ENCODE assay signal across 31 mouse cellular contexts in the genomic region with DNA sequence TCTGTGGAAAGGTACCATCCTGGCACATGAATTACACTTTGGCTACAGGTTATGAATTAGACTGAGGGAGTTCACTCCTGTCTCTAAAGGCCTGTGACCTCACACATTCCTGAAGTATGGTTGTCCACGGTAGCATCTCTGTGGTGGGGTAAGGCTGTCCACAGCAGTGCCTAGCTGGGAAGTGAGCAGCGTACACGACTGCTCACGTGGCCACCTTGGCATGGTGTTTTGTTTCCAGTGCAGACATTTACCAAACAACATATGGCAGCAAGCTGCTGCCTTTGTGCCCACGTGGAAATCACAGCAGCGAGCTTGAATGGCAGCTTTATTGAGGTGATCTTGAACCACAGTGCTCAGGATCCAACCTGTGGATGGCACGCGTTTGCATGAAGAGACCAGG.
DNase-seq lines count a peak whose midpoint lies in the region; ATAC-seq and TF ChIP-seq lines count a peak whose summit lies in the region.
"Had no signal": no experiment of that assay in that cellular context is flagged by ENCODE, and none has a peak within 500 bp of the region (broad histone marks: within the 10 kb centered on the region; RNA-seq: fewer than 3 reads in every experiment).

No protein-coding gene starts in this region.

- no peak overlapping the region for H3K4me2 ChIP-seq in kidney, embryonic 14.5 days (replicated peaks; ENCODE audit: low read depth, low read length)
- H3K4me2 ChIP-seq in midbrain, postnatal 0 days (ENCODE audit: low read depth, low read length, poor library complexity, severe bottlenecking), result no peak overlapping the region
- no peak overlapping the region for H3K4me2 ChIP-seq in forebrain, postnatal 0 days (ENCODE audit: low read depth)
- no peak overlapping the region for H3K4me2 ChIP-seq in liver, embryonic 11.5 days
- H3K4me2 ChIP-seq: heart, embryonic 12.5 days; hindbrain, embryonic 13.5 days; kidney, embryonic 15.5 days; limb, embryonic 15.5 days; liver, embryonic 15.5 days; lung, embryonic 14.5 days; midbrain, embryonic 12.5 days; stomach, embryonic 15.5 days had no signal

- no peaks in the 10 kb centered on the region; the same call in 1 of the 2 replicates for H3K27me3 ChIP-seq in cerebellum, adult 2 months (ENCODE audit: control insufficient read depth, insufficient read depth, low read length)
- no peaks in the 10 kb centered on the region; the same call in none of the 2 replicates for H3K27me3 ChIP-seq in kidney, embryonic 14.5 days (ENCODE audit: control insufficient read depth, insufficient read depth, low read length)
- peaks cover 24% of the 10 kb centered on the region for H3K27me3 ChIP-seq in midbrain, postnatal 0 days (ENCODE audit: insufficient read depth, low read length)
- peaks cover 73% of the 10 kb centered on the region for H3K27me3 ChIP-seq in midbrain, embryonic 10.5 days (ENCODE audit: low read depth, poor library complexity, severe bottlenecking)
- H3K27me3 ChIP-seq in forebrain, postnatal 0 days (ENCODE audit: insufficient read depth, low read length), result peaks cover 12% of the 10 kb centered on the region
- H3K27me3 ChIP-seq in liver, embryonic 11.5 days (replicated peaks; ENCODE audit: control insufficient read depth, insufficient read depth, low read length), result peaks cover 5% of the 10 kb centered on the region; the same call in 1 of the 2 replicates
- H3K27me3 ChIP-seq: liver, embryonic 15.5 days; stomach, embryonic 15.5 days had no signal

- H3K4me1 ChIP-seq in cerebellum, adult 2 months (ENCODE audit: control insufficient read depth, insufficient read depth, low read length), result no peaks in the 10 kb centered on the region; the same call in 1 of the 2 replicates
- 0 out of 2 replicates have a peak, but pooled peaks cover 3% of the 10 kb centered on the region for H3K4me1 ChIP-seq in kidney, embryonic 14.5 days (ENCODE audit: control insufficient read depth, insufficient read depth, low read length)
- H3K4me1 ChIP-seq in midbrain, postnatal 0 days (ENCODE audit: insufficient read depth, low read length), result no peaks in the 10 kb centered on the region
- H3K4me1 ChIP-seq in midbrain, embryonic 10.5 days, result peaks cover 44% of the 10 kb centered on the region
- H3K4me1 ChIP-seq in forebrain, postnatal 0 days (ENCODE audit: insufficient read depth), result peaks cover 5% of the 10 kb centered on the region; the same call in 1 of the 2 replicates
- H3K4me1 ChIP-seq in liver, embryonic 11.5 days (replicated peaks; ENCODE audit: control insufficient read depth, insufficient read depth, low read length), result no peaks in the 10 kb centered on the region
- H3K4me1 ChIP-seq: heart, embryonic 12.5 days; limb, embryonic 15.5 days; liver, embryonic 15.5 days; stomach, embryonic 15.5 days had no signal

- no peak overlapping the region for H3K9ac ChIP-seq in kidney, embryonic 14.5 days (ENCODE audit: low read depth, low read length)
- no peak overlapping the region for H3K9ac ChIP-seq in midbrain, postnatal 0 days (replicated peaks; ENCODE audit: low read length, poor library complexity, severe bottlenecking)
- no peak overlapping the region for H3K9ac ChIP-seq in forebrain, postnatal 0 days
- no peak overlapping the region for H3K9ac ChIP-seq in liver, embryonic 11.5 days (ENCODE audit: low read depth, low read length)
- H3K9ac ChIP-seq: heart, embryonic 12.5 days; hindbrain, embryonic 13.5 days; kidney, embryonic 15.5 days; limb, embryonic 15.5 days; liver, embryonic 15.5 days; lung, embryonic 14.5 days; midbrain, embryonic 12.5 days; stomach, embryonic 15.5 days had no signal

- H3K9me3 ChIP-seq in kidney, embryonic 14.5 days (ENCODE audit: control insufficient read depth, low read length), result no peaks in the 10 kb centered on the region
- H3K9me3 ChIP-seq in midbrain, postnatal 0 days (ENCODE audit: low read length), result no peaks in the 10 kb centered on the region
- no peaks in the 10 kb centered on the region for H3K9me3 ChIP-seq in midbrain, embryonic 10.5 days (replicated peaks)
- H3K9me3 ChIP-seq in forebrain, postnatal 0 days (ENCODE audit: low read length), result no peaks in the 10 kb centered on the region
- no peaks in the 10 kb centered on the region for H3K9me3 ChIP-seq in liver, embryonic 11.5 days (ENCODE audit: control insufficient read depth, low read length)
- H3K9me3 ChIP-seq: G1E; hindbrain, embryonic 13.5 days; kidney, embryonic 15.5 days; limb, embryonic 10.5 days; limb, embryonic 15.5 days; liver, embryonic 15.5 days; midbrain, embryonic 12.5 days; stomach, embryonic 15.5 days had no signal

- no peak for TF ChIP-seq POLR2A in cerebellum, adult 2 months (IDR thresholded peaks at IDR 0.05; ENCODE audit: borderline replicate concordance, insufficient read depth, low read length)

- WGBS in cerebellum, adult 2 months, result 21% methylated on average over 8 of the region's 8 CpGs
- 52% methylated on average over 8 of the region's 8 CpGs for WGBS in kidney, embryonic 14.5 days
- WGBS in midbrain, postnatal 0 days, result 64% methylated on average over 8 of the region's 8 CpGs
- WGBS in midbrain, embryonic 10.5 days, result 79% methylated on average over 8 of the region's 8 CpGs
- WGBS in forebrain, postnatal 0 days, result 30% methylated on average over 8 of the region's 8 CpGs
- WGBS in liver, embryonic 11.5 days, result 78% methylated on average over 8 of the region's 8 CpGs

- 0 out of 2 replicates have a peak, but pooled peaks have one; percentile 60 for ATAC-seq in kidney, embryonic 14.5 days (ENCODE audit: low FRiP score, low TSS enrichment)
- ATAC-seq in midbrain, postnatal 0 days (ENCODE audit: low FRiP score), result no peak; the same call in 1 of the 2 replicates
- no peak for ATAC-seq in forebrain, postnatal 0 days
- no peak for ATAC-seq in liver, embryonic 11.5 days (replicated peaks; ENCODE audit: low FRiP score)
- ATAC-seq: inflammation-experienced regulatory T-cells, adult 6 months had no signal

- H3K4me3 ChIP-seq in cerebellum, adult 2 months (replicated peaks; ENCODE audit: insufficient read depth, low read depth, low read length), result no peak overlapping the region
- no peak overlapping the region for H3K4me3 ChIP-seq in kidney, embryonic 14.5 days (ENCODE audit: low read length)
- no peak overlapping the region for H3K4me3 ChIP-seq in midbrain, postnatal 0 days (ENCODE audit: low read depth, low read length)
- H3K4me3 ChIP-seq in midbrain, embryonic 10.5 days, result no peak overlapping the region
- no peak overlapping the region for H3K4me3 ChIP-seq in forebrain, postnatal 0 days (ENCODE audit: low read depth, low read length)
- H3K4me3 ChIP-seq in liver, embryonic 11.5 days (ENCODE audit: low read depth, low read length), result no peak overlapping the region
- H3K4me3 ChIP-seq: gastrocnemius, adult 2 months; heart, adult 2 months; heart, embryonic 12.5 days; hindbrain, embryonic 13.5 days; kidney, embryonic 15.5 days; left cerebral cortex, adult 2 months; limb, embryonic 10.5 days; limb, embryonic 15.5 days; liver, embryonic 15.5 days; midbrain, embryonic 12.5 days; stomach, embryonic 15.5 days had no signal

- TF ChIP-seq CTCF in cerebellum, adult 2 months (IDR thresholded peaks at IDR 0.05; ENCODE audit: borderline replicate concordance, insufficient read depth, low read depth, low read length), result no peak
- no peak for TF ChIP-seq CTCF in midbrain, postnatal 0 days (IDR thresholded peaks at IDR 0.05)
- no peak for TF ChIP-seq CTCF in forebrain, postnatal 0 days (IDR thresholded peaks at IDR 0.05; ENCODE audit: low read depth)

- H3K27ac ChIP-seq in cerebellum, adult 2 months (ENCODE audit: insufficient read depth, low read length), result no peak overlapping the region
- no peak overlapping the region for H3K27ac ChIP-seq in kidney, embryonic 14.5 days (ENCODE audit: low read depth, low read length)
- H3K27ac ChIP-seq in midbrain, postnatal 0 days (ENCODE audit: low read depth, low read length), result no peak overlapping the region
- H3K27ac ChIP-seq in midbrain, embryonic 10.5 days (replicated peaks), result no peak overlapping the region
- H3K27ac ChIP-seq in forebrain, postnatal 0 days (ENCODE audit: low read depth, low read length), result no peak overlapping the region
- no peak overlapping the region for H3K27ac ChIP-seq in liver, embryonic 11.5 days (ENCODE audit: low read depth, low read length)
- H3K27ac ChIP-seq: gastrocnemius, adult 2 months; heart, adult 2 months; hindbrain, embryonic 13.5 days; kidney, embryonic 15.5 days; left cerebral cortex, adult 2 months; limb, embryonic 10.5 days; limb, embryonic 15.5 days; liver, embryonic 15.5 days; midbrain, embryonic 12.5 days; stomach, embryonic 15.5 days had no signal

- H3K36me3 ChIP-seq in kidney, embryonic 14.5 days (ENCODE audit: control insufficient read depth, insufficient read depth, low read length), result no peaks in the 10 kb centered on the region
- no peaks in the 10 kb centered on the region for H3K36me3 ChIP-seq in midbrain, postnatal 0 days (ENCODE audit: insufficient read depth, low read length)
- H3K36me3 ChIP-seq in midbrain, embryonic 10.5 days, result no peaks in the 10 kb centered on the region
- H3K36me3 ChIP-seq in forebrain, postnatal 0 days (ENCODE audit: insufficient read depth), result no peaks in the 10 kb centered on the region
- no peaks in the 10 kb centered on the region for H3K36me3 ChIP-seq in liver, embryonic 11.5 days (ENCODE audit: control insufficient read depth, insufficient read depth, low read length)
- H3K36me3 ChIP-seq: G1E; heart, embryonic 12.5 days; hindbrain, embryonic 13.5 days; kidney, embryonic 15.5 days; limb, embryonic 10.5 days; limb, embryonic 15.5 days; liver, embryonic 15.5 days; midbrain, embryonic 12.5 days; stomach, embryonic 15.5 days had no signal

- DNase-seq in cerebellum, postnatal 10 days, result peak; percentile 32 to 48
- no peak for DNase-seq in cerebellum, adult 2 months
- DNase-seq in kidney, postnatal 36 days, result no peak
- peak; percentile 58 for DNase-seq in midbrain, postnatal 0 days (ENCODE audit: low spot score)
- DNase-seq in midbrain, embryonic 10.5 days (ENCODE audit: low spot score), result no peak
- DNase-seq in forebrain, postnatal 0 days, result peak; percentile 56
- DNase-seq in liver, embryonic 11.5 days (ENCODE audit: low spot score), result no peak
- DNase-seq: adrenal gland, adult 8-10 months; cerebellum, adult 11 months; cerebellum, adult 9-11 months; gastrocnemius, adult 2 months; heart, adult 2 months; heart, postnatal 4 days; kidney, adult 11 months; kidney, postnatal 25 days; lung, embryonic 14.5 days; lung, postnatal 14 days; right cerebral cortex, postnatal 25 days; thymus, postnatal 25 days had no signal

Comparison
In these comparisons a context has a peak if more than half of its experiments do, and no peak if none do; other contexts are left out.
1. DNase-seq: peak in cerebellum, postnatal 10 days (2 of 2), midbrain, postnatal 0 days (single experiment) and forebrain, postnatal 0 days (single experiment); none in cerebellum, adult 2 months (0 of 2), kidney, postnatal 36 days (0 of 2), midbrain, embryonic 10.5 days (single experiment) and liver, embryonic 11.5 days (single experiment).